Mouse (Mus musculus) spleen, postnatal 10 days (tissue): ENCODE results near the gene Gm10300.

Experiments
- DNase-seq, 2 experiments: peaks; one replicate each; pipeline ENCODE4 v3.0.0; 2021 to 2022; ENCODE audit warnings: low spot score in 2 of 2

Gene Gm10300

GRCm38 (mm10) chr4:132078296-132078714 lies 3.8 kb downstream of the Gm10300 start:
- DNase-seq = peak; percentile 48 to 58

- peak; percentile 75 to 84 for DNase-seq
These were observed 5.2 kb downstream of the Gm10300 start for GRCm38 (mm10) chr4:132079555-132080275.

- DNase-seq = no peak
These were observed 6.0 kb downstream of the Gm10300 start for GRCm38 (mm10) chr4:132080492-132080983.

GRCm38 (mm10) chr4:132085114-132085513 lies 10.6 kb downstream of the Gm10300 start:
- DNase-seq = peak; percentile 8 to 53

GRCm38 (mm10) chr4:132088921-132089320 lies 14.4 kb downstream of the Gm10300 start:
- peak in 1 of 2 experiments; percentile 70 for DNase-seq

- DNase-seq = no peak
These were observed 18.6 kb downstream of the Gm10300 start for GRCm38 (mm10) chr4:132093136-132093535.

- DNase-seq = no peak
These were observed 19.4 kb downstream of the Gm10300 start for GRCm38 (mm10) chr4:132093928-132094327.

- no peak for DNase-seq
These were observed 20.5 kb downstream of the Gm10300 start for GRCm38 (mm10) chr4:132095043-132095442.

- no peak for DNase-seq
These were observed 25.1 kb downstream of the Gm10300 start for GRCm38 (mm10) chr4:132099548-132099947.

GRCm38 (mm10) chr4:132101152-132101551 lies 26.7 kb downstream of the Gm10300 start:
- DNase-seq = no peak

GRCm38 (mm10) chr4:132108221-132108620 lies 33.7 kb downstream of the Gm10300 start:
- no peak for DNase-seq

- DNase-seq = no peak
These were observed 36.7 kb downstream of the Gm10300 start for GRCm38 (mm10) chr4:132111227-132111626.

GRCm38 (mm10) chr4:132113411-132114095 lies 39.1 kb downstream of the Gm10300 start:
- peak in 1 of 2 experiments; percentile 22 for DNase-seq

- DNase-seq = no peak
These were observed 41.8 kb downstream of the Gm10300 start for GRCm38 (mm10) chr4:132116315-132116714.

- DNase-seq = no peak
These were observed 45.1 kb downstream of the Gm10300 start for GRCm38 (mm10) chr4:132119566-132119965.

GRCm38 (mm10) chr4:132121674-132122073 lies 47.2 kb downstream of the Gm10300 start:
- peak in 1 of 2 experiments; percentile 49 for DNase-seq

GRCm38 (mm10) chr4:132123166-132123565 lies 48.7 kb downstream of the Gm10300 start:
- DNase-seq = no peak
